In genomic region chr3:37952891-37953290, GRCm38 (mm10) we compare ENCODE assay signal across 8 mouse cellular contexts.
A peak's percentile ranks its signal among the peaks of the same experiment; 100 is the strongest.
DNase-seq lines count a peak whose midpoint lies in the region; ATAC-seq and TF ChIP-seq lines count a peak whose summit lies in the region.
"Had no signal": no experiment of that assay in that cellular context is flagged by ENCODE, and none has a peak within 500 bp of the region (broad histone marks: within the 10 kb centered on the region; RNA-seq: fewer than 3 reads in every experiment).

No protein-coding gene starts in this region.

- WGBS in kidney, embryonic 16.5 days = 39% methylated on average over 3 of the region's 3 CpGs

- peaks cover 19% of the 10 kb centered on the region for H3K9me3 ChIP-seq in kidney, embryonic 16.5 days (ENCODE audit: low read length)
- peaks cover 8% of the 10 kb centered on the region for H3K9me3 ChIP-seq in ES-Bruce4 (replicated peaks; ENCODE audit: control insufficient read depth, insufficient read depth, low read length, poor library complexity, severe bottlenecking)
- H3K9me3 ChIP-seq: stomach, embryonic 15.5 days had no signal

- no peak for TF ChIP-seq POLR2A in ES-Bruce4 (IDR thresholded peaks at IDR 0.05; ENCODE audit: insufficient read depth, low read length)

- H3K27ac ChIP-seq in kidney, embryonic 16.5 days (ENCODE audit: low read length) = no peak overlapping the region
- no peak overlapping the region for H3K27ac ChIP-seq in ES-Bruce4 (ENCODE audit: insufficient read depth, low read length)
- H3K27ac ChIP-seq: stomach, embryonic 15.5 days had no signal

- no peak for TF ChIP-seq EP300 in ES-Bruce4 (IDR thresholded peaks at IDR 0.05; ENCODE audit: insufficient read depth, low read depth, low read length)

- ATAC-seq in kidney, embryonic 16.5 days (ENCODE audit: low FRiP score, low TSS enrichment) = no peak

- H3K4me3 ChIP-seq in kidney, embryonic 16.5 days (ENCODE audit: low read length) = no peak overlapping the region
- no peak overlapping the region for H3K4me3 ChIP-seq in ES-Bruce4 (ENCODE audit: low read depth, low read length)
- H3K4me3 ChIP-seq: stomach, embryonic 15.5 days had no signal

- no peak overlapping the region for H3K4me2 ChIP-seq in kidney, embryonic 16.5 days (replicated peaks; ENCODE audit: low read depth, low read length)
- H3K4me2 ChIP-seq: stomach, embryonic 15.5 days had no signal

- peak; percentile 65 for DNase-seq in kidney, adult 18-20 months
- peak; percentile 54 for DNase-seq in brain, adult 2 months (ENCODE audit: low read depth, low spot score)
- peak; percentile 70 for DNase-seq in kidney, postnatal 10 days
- DNase-seq in splenic B cell, adult 2 months (ENCODE audit: low read depth, low spot score) = peak; percentile 14
- no peak for DNase-seq in MN1 (ENCODE audit: low spot score)

- peak; percentile 32 for TF ChIP-seq CTCF in ES-Bruce4 (IDR thresholded peaks at IDR 0.05; ENCODE audit: low read depth, low read length)

- no peaks in the 10 kb centered on the region for H3K27me3 ChIP-seq in kidney, embryonic 16.5 days (ENCODE audit: insufficient read depth, low read length)
- H3K27me3 ChIP-seq in ES-Bruce4 (ENCODE audit: control insufficient read depth, insufficient read depth, low read length, poor library complexity, severe bottlenecking) = no peaks in the 10 kb centered on the region
- H3K27me3 ChIP-seq in splenic B cell, adult 2 months (ENCODE audit: control insufficient read depth, insufficient read depth, low read length, poor library complexity, severe bottlenecking) = no peaks in the 10 kb centered on the region
- H3K27me3 ChIP-seq: stomach, embryonic 15.5 days had no signal

- H3K9ac ChIP-seq in kidney, embryonic 16.5 days (replicated peaks; ENCODE audit: low read length) = no peak overlapping the region
- no peak overlapping the region for H3K9ac ChIP-seq in ES-Bruce4 (ENCODE audit: low read depth, poor library complexity, severe bottlenecking)
- H3K9ac ChIP-seq: stomach, embryonic 15.5 days had no signal

- H3K36me3 ChIP-seq in kidney, embryonic 16.5 days (ENCODE audit: insufficient read depth, low read length) = no peaks in the 10 kb centered on the region
- H3K36me3 ChIP-seq in ES-Bruce4 (ENCODE audit: control insufficient read depth, insufficient read depth, low read length, poor library complexity, severe bottlenecking) = no peaks in the 10 kb centered on the region
- H3K36me3 ChIP-seq in splenic B cell, adult 2 months (ENCODE audit: control insufficient read depth, insufficient read depth, low read length, poor library complexity, severe bottlenecking) = no peaks in the 10 kb centered on the region
- H3K36me3 ChIP-seq: stomach, embryonic 15.5 days had no signal

- H3K4me1 ChIP-seq in kidney, embryonic 16.5 days (ENCODE audit: insufficient read depth, low read length) = peaks cover 2% of the 10 kb centered on the region; the same call in 1 of the 2 replicates
- H3K4me1 ChIP-seq in ES-Bruce4 (ENCODE audit: control insufficient read depth, insufficient read depth, low read length) = no peaks in the 10 kb centered on the region
- H3K4me1 ChIP-seq: stomach, embryonic 15.5 days had no signal
